Mouse (Mus musculus): Measurements from ENCODE around the gene Clec2d.

- TF ChIP-seq POLR2A (IDR thresholded peaks at IDR 0.05; ENCODE audit: insufficient read depth, low read length) (no peak), CTCF (IDR thresholded peaks at IDR 0.05; ENCODE audit: low read depth, low read length) (no peak), EP300 (IDR thresholded peaks at IDR 0.05; ENCODE audit: insufficient read depth, low read depth, low read length) (no peak)
Measured at GRCm38 (mm10) chr6:129221053-129221452, 40.6 kb downstream of the Clec2d start.

Data from ES-Bruce4 (cell line).